Mouse (Mus musculus) retina, postnatal 1 day (tissue): ENCODE data around the gene Slc7a15.
A peak's percentile ranks its signal among the peaks of the same experiment; 100 is the strongest.
"Not testable (repeated sequence)": the region's sequence is repeated elsewhere in the genome, so short reads cannot be mapped to it uniquely, and the experiment has no call there.

Experiments
- DNase-seq: peaks from one replicate; pipeline ENCODE4 v3.0.0-alpha.2; 2012

Slc7a15 gene

DNA sequence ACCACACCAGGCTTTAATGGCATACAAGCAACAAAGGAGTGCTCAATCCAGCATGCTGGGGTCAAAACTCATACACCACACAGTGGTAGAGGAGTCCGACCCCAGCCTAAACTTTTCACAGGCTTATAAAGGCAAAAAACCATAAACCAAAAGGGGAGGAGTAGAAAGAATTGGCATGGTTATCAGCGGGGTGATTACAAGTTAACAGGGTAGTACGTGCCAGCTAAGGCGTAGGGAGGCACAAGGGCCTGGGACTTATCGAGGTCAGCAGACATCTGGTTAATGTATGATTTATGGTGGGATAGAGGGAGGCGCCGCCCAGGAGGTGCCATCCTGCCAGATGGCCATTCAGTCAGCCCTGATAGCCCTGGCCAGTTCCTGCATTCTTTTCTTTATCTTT, at the start of gene Slc7a15:
Gene Slc7a15, minus strand, starts transcription at position 101 of the 400 bp plus-strand sequence.
- DNase-seq, result not testable (repeated sequence)

DNA sequence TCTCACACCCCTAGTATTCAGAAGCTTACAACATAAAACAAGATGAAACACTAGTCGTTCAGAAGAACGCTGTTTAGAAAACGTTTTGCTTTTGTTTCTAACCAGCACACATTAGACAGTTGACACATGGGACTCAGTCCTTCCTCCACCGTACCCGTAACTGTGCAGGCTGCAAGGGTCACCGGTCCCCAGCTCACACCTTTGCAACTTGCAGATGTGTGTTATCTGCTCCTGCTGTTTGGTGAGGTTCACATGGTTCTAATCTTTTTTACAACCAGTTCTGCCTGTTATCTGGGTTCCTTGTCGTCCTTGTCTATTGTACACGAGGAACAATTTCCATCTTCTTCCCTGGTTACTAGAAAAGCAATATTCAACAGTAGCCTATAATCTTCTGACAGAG, 49.3 kb upstream of the Slc7a15 start:
- not testable (repeated sequence) for DNase-seq

DNA sequence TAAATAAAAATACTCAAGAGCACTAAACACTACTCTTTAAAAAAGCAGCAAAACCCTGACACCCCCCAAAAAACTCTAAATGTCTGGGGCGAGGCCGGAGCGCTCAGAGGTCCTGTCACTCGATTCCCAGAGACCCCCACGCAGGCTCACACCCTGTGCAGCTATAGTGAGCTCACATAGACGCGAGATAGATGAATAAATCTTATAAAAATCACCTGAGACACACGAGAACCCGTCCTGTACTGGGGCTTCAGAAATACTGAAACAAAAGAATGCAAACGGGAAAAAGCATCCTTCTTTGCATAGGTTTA, 42.5 kb upstream of the Slc7a15 start:
- DNase-seq, result no peak

DNA sequence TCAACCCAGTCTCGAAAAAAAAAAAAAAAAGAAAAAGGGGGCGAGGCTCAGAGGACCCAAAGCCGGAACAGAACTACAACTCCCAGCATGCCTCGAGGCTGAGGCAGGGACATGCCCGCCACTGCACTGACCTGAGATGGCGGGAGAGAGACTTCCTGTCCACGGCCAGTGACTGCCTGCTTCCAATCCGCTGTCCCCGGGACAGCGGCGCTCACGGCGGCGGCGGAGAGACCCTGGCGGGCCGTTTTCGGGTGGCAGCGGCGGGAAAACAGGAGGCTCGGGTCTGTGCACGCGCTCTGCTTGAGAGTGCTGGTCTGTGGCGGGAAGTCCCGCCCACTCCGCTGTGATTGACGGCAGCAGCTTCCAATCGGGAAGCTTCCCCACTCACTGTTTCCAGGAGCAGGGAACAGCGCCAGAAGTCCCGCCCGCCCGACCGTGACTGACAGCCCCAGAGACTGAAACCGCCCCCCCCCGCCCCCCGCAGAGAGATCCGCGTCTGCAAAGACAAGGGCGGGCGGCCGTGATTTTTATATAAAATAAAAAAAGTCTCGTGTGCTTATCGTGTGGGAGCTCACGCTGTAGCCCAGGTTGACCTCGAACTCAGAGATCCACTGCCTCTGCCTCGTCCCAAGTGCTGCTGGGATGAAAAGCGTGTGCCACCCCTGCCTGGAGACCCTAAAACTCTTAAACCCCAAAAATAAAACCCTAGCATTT, 42.0 kb upstream of the Slc7a15 start:
- DNase-seq, result peak; percentile 96

DNA sequence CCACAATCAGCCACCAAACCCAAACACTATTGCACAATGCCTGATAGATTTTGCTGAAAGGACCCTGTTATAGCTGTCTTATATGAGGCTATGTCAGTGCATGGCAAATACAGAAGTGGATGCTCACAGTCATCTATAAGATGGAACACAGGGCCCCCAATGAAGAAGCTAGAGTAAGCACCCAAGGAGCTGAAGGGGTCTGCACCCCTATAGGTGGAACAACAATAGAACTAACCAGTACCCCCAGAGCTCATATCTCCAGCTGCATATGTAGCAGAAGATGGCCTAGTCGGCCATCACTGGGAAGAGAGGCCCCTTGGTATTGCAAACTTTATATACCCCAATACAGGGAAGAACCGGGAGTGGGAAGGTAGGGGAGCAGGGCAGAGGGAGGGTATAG, 41.3 kb upstream of the Slc7a15 start:
- not testable (repeated sequence) for DNase-seq

DNA sequence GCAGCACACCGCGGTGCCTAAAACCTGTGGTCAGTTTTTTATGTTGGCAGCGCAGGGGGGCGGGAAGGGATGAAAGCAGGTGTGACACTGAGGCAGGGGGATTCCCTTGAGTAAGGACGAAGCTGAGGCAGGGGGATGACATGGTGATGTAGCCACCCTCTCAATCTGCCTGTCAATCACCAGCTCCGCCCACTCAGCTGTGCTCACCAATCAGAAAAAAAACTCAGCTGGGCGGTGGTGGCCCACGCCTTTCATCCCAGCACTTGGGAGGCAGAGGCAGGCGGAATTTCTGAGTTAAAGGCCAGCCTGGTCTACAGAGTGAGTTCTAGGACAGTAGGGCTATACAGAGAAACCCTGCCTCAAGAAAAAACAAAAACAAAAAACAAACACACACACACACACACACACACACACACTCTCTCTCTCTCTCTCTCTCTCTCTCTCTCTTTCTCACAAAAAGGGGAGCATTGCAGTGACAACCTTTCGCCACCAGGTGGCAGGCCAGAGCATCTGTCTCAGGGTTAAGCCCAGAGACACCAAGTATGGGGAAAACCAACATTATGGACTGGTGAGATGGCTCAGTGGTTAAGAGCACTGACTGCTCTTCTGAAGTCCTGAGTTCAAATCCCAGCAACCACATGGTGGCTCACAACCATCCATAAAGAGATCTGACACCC, 39.7 kb upstream of the Slc7a15 start:
- DNase-seq, result peak; percentile 88

DNA sequence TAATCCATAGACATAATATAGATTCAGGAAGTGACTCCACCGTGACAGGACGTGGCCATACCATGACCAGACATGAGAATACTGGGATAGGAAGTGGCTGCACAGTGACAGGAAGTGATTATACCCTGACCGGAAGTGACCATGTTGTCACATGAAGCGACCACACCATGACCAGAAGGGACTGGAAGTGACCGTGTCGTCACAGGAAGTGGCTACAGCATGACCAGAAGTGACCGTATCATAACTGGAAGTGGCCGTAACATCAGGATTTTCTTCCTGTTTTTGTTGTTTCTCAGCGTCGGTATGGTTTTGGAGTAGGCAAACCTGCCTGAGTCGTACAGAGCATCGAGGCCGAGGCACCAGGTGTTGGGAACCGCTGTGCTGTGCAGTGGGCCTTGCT, 38.1 kb upstream of the Slc7a15 start:
- DNase-seq, result peak; percentile 49

DNA sequence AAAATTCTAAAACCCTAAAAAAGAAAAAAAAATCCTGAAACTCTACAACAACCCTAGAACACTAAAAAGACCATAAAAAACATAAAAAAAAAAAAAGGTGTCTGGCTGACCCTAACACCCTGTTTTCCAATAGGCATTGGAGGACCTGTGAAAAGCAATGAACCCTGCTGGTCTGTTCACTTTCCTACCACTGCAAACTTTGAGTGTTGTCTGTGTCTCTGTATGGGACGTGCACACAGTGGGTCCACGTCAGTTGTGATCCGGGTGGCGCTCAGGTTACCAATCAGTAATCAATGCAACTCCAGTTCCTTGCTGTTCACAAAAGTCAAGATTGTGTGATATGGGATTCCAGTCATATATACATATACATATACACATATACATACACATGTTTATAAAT, 36.7 kb upstream of the Slc7a15 start:
- DNase-seq, result no peak

DNA sequence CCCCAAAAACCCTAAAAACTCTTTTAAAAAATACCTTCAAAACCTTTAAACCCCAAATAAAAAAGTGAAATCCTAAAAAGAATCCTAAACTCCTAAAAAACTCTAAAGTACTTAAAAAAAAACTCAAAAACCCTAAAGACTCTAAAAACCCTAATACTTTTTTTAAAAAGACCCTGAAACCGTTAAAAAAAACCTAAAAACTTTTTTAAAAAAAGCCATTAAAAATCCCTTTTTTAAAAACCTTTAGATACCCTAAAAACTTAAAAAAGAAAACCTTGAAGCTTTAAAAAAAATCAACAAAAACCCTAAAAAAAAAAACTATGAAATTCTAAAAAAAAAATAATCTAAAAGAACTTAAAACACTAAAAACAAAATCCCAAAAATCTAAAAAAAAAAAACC, 35.4 kb upstream of the Slc7a15 start:
- DNase-seq, result no peak

DNA sequence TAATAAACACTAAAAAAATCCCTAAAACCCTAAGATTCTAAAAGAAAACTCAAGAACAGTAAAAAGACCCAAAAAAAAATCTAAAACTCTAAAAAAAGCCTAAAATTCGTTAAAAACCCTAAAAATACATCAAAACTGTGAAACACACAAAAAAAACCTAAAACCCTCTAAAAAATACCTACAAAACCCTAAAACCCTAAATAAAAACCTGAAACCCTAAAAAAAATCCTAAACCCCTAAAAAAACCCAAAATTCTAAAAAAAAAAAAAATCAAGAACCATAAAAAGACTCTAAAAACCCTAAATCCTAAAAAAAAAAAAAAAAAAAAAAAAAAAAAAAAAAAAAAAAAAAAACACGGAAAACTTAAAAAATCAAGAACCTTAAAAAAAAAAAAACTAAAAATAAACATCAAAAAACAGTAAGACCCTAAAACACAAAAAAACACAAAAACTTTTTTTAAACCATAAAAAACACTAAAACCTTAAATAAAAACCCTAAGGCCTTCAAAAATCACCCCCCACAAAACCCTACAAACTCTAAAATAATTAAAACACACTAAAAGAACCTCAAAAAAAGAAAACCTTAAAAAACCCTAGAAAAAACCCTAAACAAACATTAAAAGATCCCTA, 34.0 kb upstream of the Slc7a15 start:
- no peak for DNase-seq

DNA sequence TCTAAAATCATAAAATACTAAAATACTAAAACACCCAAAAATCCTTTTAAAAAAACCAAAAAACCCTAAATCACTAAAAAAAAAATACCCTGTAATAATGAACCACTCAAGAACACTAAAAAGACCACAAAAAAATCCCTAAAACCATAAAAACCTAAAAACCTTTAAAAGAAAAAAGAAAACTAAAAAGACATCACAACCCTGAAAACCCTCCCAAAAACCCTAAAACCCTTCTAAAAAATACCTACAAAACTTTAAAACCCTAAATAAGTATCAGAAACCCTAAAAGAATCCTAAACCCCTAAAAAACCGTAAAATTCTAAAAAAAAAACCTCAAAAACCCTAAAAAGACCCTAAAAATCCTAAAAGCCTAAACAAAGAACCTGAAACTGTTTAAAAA, 32.8 kb upstream of the Slc7a15 start:
- no peak for DNase-seq

DNA sequence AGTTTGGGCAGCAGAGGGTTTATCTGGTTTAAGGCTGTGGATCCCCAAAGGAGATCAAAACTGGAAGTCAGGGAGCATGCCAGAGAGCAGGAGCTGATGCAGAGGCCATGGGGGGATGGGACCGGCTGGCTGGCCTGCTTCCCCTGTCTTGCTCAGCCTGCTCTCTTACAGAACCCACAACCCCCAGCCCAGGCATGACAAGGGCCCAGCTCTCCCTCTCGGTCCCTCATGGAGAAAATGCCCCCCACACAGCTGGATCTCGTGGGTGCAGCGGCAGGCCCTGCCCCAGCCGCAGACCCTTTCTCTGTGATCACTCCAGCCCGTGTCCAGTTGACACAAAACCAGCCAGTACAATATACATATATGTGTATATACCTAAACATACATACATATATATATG, 30.7 kb upstream of the Slc7a15 start:
- no peak for DNase-seq

DNA sequence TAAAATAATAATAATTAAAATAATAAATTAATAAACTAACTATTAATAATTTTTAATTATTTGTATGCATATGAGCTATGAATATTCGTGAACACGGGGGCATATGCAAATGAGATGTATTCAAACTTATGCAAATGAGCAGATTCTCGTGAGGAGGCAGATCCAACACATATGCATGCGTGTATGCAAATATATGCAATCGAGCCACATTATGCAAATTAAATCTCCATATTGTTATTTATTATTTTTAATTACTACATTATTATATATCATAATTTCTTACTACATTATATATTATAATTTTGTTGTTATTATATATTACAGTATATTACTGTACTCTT, 21.8 kb upstream of the Slc7a15 start:
- DNase-seq, result no peak

DNA sequence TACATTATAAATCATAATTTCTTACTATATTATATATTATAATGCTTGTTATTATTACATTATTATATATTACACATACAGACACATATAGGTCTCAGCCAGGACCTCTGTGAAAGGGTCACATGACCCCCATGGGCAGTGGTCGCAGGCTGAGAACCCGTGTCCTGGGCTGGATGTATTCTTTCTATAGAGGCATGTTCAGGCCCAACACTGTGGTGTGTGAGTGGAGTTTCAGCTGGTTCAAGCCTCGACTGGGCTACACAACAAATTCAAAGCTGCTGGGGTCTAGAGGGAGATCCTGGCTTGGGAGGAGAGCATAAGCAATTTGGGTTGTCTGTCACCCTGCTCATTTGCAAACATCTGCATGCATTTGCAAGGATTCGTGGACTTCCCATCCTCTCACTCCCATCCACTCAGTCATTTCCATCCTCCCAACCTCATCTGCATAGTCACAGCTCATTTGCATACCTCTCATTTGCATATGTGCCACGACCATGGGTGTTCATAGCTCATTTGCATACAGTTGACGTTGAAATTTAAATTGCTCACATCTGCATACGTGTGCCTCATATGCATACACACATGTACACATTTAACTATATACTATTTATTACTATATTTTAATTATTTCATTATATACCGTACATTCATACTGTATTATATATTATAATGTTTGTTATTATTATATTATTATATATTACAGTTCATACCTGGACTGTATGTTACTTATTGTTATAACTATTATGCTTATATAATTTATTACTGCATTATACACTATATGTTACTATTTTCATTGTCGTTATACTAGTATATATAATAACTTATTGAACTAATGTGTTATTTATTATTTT, 21.2 kb upstream of the Slc7a15 start:
- DNase-seq, result peak; percentile 59

DNA sequence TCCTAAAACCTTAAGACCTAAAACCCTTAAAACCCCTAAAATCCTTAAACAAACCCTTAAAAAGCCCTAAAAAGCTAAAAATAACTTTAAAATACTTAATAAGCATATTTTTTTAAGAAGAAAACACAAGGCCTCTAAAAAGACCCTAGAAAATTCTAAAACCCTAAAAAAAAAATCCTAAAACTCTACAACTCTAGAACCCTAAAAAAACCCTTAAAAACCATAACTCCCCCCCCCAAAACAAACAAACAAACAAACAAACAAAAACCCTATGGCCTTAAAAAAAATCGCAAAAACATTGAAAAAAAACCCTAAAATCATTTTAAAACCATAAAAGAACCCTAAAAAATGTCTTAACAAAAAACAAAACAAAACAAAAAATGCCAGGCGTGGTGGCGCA, 19.4 kb upstream of the Slc7a15 start:
- no peak for DNase-seq

DNA sequence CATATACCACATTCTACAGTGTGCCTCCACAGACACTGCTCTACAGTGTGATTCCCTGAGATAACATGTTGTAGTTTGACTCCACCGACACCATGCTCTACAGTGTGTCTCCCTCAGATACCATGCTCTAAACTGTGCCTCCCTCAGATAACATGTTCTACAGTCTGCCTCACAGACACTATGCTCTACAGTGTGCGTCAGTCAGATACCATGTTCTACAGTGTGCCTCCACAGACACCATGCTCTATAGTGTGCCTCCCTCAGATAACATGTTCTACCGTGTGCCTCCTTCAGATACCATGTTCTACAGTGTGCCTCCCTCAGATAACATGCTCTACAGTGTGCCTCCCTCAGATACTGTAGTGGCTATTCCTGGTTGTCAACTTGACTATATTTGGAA, 10.2 kb upstream of the Slc7a15 start:
- DNase-seq, result no peak

DNA sequence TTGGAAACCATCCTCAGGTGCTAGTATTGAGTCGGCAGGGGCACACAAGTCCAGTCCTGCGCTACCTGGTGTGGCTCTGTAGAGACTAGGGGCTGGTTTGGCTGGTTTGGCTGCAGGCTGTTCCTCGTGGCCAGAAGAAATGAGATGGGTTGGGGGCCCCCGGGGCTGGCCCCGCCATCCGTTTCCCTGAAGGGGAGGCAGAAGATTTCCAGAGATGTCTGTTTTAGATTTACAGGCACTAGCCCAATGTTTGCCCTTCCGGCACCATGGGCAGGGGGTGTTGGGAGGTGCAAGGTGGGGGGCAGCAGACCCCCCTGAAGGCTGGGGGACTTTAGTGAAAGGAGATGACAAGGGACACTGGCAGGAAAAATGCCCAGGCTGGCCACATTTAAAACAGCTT, 3.3 kb downstream of the Slc7a15 start:
- DNase-seq, result no peak

DNA sequence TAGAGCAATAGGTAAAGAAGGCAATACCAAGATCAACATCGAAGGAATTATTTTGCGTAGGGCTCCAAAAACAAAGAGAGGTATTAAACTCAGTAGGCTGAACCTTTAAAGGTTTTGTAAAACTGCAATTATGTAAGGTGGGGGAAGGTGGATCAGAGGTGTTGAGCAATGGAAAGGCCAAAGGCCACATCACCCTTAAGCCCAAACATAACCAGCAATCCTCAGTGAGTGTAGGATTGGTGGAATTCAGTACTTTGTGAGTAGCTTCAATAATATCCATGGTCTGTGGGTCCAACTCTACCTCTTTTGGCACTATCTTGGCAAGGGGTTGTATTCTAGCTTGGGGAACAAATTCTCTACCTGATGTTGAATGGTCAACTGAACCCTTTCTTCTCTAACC, 7.5 kb downstream of the Slc7a15 start:
- not testable (repeated sequence) for DNase-seq

DNA sequence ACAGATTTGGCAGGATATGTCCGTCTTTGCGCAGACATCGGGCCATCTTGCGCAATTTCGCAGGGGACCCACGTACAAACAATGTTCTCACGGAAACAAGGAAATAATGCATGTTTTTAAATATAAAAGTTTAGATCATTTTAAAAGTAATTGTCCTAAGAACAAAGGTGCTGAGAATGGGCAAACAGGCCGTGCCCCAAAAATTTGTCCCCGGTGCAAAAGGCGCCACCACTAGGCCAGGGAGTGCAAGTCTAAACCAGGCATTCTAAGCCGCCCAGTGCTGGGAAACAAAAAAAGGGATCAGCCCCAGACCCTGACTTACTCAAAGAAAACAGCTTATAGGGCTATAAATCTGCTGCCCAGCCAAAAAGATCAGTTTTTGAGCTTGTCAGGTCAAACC, 25.5 kb downstream of the Slc7a15 start:
- DNase-seq, result no peak

DNA sequence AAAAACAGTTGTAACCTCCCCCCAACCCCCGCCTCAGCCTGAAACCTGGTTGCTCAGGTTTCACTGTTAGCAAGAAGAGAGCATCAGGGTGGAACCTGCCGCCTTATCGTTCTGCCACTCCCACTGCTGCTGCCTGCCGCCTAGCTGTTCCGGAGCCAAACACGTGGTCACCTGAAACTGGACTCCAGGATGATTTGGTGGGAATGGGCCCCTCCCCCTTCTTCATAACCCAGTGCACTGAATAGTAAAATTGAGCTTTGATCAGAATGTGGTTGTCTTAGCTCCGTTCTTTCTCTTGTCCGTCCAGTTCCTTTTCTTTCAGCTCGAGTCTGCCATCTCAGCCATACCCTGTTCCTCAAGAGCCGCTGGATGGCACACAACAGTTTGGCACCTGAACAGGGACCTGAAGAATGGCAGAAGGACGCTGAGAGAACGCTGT, 26.9 kb downstream of the Slc7a15 start:
- DNase-seq, result not testable (repeated sequence)

DNA sequence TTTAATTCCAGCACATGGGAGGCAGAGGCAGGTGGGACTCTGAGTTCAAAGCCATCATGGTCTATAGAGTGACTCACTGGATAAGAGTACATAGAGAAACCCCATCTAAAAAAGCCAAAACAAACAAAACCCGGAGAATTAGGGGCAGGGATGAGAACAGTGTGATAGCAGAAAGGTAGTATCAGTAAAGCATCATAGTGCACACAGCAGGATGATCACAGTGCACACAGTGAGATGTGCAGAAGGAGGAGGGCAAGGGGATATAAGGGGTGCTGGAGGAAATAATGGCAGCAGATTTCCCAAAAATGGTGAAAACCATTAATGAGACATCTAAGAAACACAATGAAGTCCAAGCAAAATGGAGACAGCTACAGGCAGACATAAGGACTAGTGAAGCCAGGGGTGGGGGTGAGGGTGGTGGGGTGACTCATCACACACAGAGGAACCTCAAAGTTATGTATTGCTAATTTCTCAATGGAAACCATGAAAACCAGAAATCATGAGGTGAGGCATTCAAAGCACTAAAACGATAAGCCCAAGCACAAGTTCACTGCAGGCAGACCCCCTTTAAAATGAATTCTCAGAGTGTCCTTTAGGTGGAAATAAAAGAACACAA, 27.5 kb downstream of the Slc7a15 start:
- DNase-seq, result not testable (repeated sequence)

DNA sequence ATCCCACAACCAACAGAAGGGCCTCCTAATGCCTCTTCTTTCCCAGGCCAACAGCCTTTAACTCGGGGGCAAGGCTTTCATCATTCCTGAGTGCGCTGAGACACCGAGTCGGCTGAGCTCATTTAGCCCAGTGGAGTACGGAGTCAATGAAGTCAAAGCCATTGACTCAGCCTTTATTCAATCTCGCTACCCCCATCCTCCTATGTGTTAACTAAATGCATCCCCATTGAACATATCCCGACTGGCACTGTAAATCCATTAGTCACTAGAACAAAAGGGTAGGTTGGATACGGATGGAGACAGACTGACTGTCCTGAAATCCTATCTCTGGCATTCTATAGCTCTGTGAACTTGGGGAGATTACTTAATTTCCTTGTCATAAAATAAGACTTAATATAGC, 36.7 kb downstream of the Slc7a15 start:
- DNase-seq, result not testable (repeated sequence)

DNA sequence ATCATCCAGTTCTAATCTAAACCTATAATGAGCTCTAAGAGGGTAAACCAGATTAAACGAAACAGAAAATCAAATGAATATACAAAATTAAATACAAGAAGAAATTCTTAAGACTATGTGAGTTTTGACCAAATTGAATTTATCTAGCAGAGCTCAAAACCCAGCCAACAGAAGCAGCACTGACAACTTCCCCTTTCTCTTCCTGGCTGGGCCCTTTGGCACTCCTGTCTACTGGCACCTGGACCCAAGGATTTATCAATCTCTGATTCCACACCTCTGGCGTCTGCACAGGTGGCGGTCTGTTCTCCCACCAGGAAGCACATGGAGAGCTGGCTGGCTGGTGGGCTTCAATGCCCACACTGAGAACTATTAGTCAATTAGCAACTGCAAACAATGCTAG, 39.0 kb downstream of the Slc7a15 start:
- DNase-seq, result not testable (repeated sequence)
